Mouse (Mus musculus): ENCODE measurements at regions not wholly inside any gene's neighbourhood (a gene's known extent, or its start where the extent isn't known, plus 50 kb on each side); places are given as distances from the start of the nearest gene placed in this dataset.

GRCm38 (mm10) chr12:9924561-9924960 lies 354.6 kb downstream of the Osr1 start:
- DNase-seq (ENCODE audit: low spot score) = no peak

GRCm38 (mm10) chr12:9934158-9934557 lies 364.2 kb downstream of the Osr1 start:
- no peak for DNase-seq (ENCODE audit: low spot score)

GRCm38 (mm10) chr12:9941357-9941756 lies 371.4 kb downstream of the Osr1 start:
- no peak for DNase-seq (ENCODE audit: low spot score)

- DNase-seq (ENCODE audit: low spot score) = no peak
Observed at GRCm38 (mm10) chr12:9941823-9942222, 371.9 kb downstream of the Osr1 start.

- DNase-seq (ENCODE audit: low spot score) = no peak
Observed at GRCm38 (mm10) chr12:9948784-9949183, 378.9 kb downstream of the Osr1 start.

- DNase-seq (ENCODE audit: low spot score) = no peak
Observed at GRCm38 (mm10) chr12:9952372-9952771, 382.5 kb downstream of the Osr1 start.

GRCm38 (mm10) chr12:9954178-9954888 lies 384.4 kb downstream of the Osr1 start:
- DNase-seq (ENCODE audit: low spot score) = no peak

- no peak for DNase-seq (ENCODE audit: low spot score)
Observed at GRCm38 (mm10) chr12:9969390-9969789, 399.5 kb downstream of the Osr1 start.

GRCm38 (mm10) chr12:9970771-9971170 lies 399.0 kb upstream of the Nt5c1b start:
- DNase-seq (ENCODE audit: low spot score) = no peak

- no peak for DNase-seq (ENCODE audit: low spot score)
Observed at GRCm38 (mm10) chr12:9978494-9979112, 391.2 kb upstream of the Nt5c1b start.

GRCm38 (mm10) chr12:9979113-9979507 lies 390.7 kb upstream of the Nt5c1b start:
- DNase-seq (ENCODE audit: low spot score) = no peak

- DNase-seq (ENCODE audit: low spot score) = no peak
Observed at GRCm38 (mm10) chr12:9991305-9991704, 378.5 kb upstream of the Nt5c1b start.

GRCm38 (mm10) chr12:9995670-9996069 lies 374.1 kb upstream of the Nt5c1b start:
- DNase-seq (ENCODE audit: low spot score) = no peak

GRCm38 (mm10) chr12:9996455-9997189 lies 373.2 kb upstream of the Nt5c1b start:
- no peak for DNase-seq (ENCODE audit: low spot score)

- no peak for DNase-seq (ENCODE audit: low spot score)
Observed at GRCm38 (mm10) chr12:9997190-9997561, 372.6 kb upstream of the Nt5c1b start.

GRCm38 (mm10) chr12:9997571-9997970 lies 372.2 kb upstream of the Nt5c1b start:
- no peak for DNase-seq (ENCODE audit: low spot score)

- DNase-seq (ENCODE audit: low spot score) = no peak
Observed at GRCm38 (mm10) chr12:9999933-10000332, 369.8 kb upstream of the Nt5c1b start.

GRCm38 (mm10) chr12:10008473-10008872 lies 361.3 kb upstream of the Nt5c1b start:
- no peak for DNase-seq (ENCODE audit: low spot score)

- no peak for DNase-seq (ENCODE audit: low spot score)
Observed at GRCm38 (mm10) chr12:10016710-10017581, 352.8 kb upstream of the Nt5c1b start.

GRCm38 (mm10) chr12:10035479-10035878 lies 334.3 kb upstream of the Nt5c1b start:
- DNase-seq (ENCODE audit: low spot score) = no peak

- no peak for DNase-seq (ENCODE audit: low spot score)
Observed at GRCm38 (mm10) chr12:10062006-10062514, 307.7 kb upstream of the Nt5c1b start.

- DNase-seq (ENCODE audit: low spot score) = no peak
Observed at GRCm38 (mm10) chr12:10078341-10078740, 291.4 kb upstream of the Nt5c1b start.
